Mouse (Mus musculus): ENCODE results near the gene Ift57. TPM values are rescaled to one million over a fixed set of nuclear protein-coding genes. Genes with fewer than 3 reads are reported as not detected.
A peak's percentile ranks its signal among the peaks of the same experiment; 100 is the strongest.

The Ift57 gene
- total and polyA plus RNA-seq, 2 experiments from 2014 or later: 28.5 to 61.4 TPM

DNA sequence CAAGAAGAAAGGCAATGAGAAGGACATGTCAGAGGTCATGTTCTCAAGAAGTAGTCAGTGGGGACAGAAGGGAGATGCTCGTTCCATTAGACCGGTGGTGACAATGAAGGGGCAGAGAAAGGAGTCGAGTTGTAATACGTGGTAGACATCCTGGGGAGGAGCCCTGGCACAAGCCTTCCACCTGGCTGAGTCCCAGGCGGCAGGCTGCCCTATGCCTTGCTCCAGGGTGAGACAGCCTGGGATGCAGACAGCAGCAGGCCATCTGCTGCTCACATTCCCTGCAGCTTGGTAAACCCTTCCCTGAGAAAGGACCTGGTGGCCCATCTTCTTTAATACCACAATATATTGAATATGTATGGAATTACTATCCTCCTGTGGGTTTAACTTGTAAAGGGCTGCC, 22.6 kb downstream of the Ift57 start:
- ATAC-seq: peak; percentile 55; the same call in 1 of the 2 replicates
- TF ChIP-seq CTCF (IDR thresholded peaks at IDR 0.05; ENCODE audit: low read depth): no peak
- Histone ChIP-seq H3K4me2 (ENCODE audit: low read depth) (no peak overlapping the region), H3K9ac (no peak overlapping the region), H3K27ac (ENCODE audit: low read depth, low read length) (no peak overlapping the region), H3K9me3 (ENCODE audit: low read length) (no peaks in the 10 kb centered on the region), H3K4me3 (ENCODE audit: low read depth, low read length) (no peak overlapping the region), H3K4me1 (ENCODE audit: insufficient read depth) (peaks cover 14% of the 10 kb centered on the region; the same call in 1 of the 2 replicates), H3K36me3 (ENCODE audit: insufficient read depth) (no peaks in the 10 kb centered on the region), H3K27me3 (ENCODE audit: insufficient read depth, low read length) (no peaks in the 10 kb centered on the region)
- peak; percentile 29 for DNase-seq
- 38% methylated on average over 5 of the region's 5 CpGs for WGBS

DNA sequence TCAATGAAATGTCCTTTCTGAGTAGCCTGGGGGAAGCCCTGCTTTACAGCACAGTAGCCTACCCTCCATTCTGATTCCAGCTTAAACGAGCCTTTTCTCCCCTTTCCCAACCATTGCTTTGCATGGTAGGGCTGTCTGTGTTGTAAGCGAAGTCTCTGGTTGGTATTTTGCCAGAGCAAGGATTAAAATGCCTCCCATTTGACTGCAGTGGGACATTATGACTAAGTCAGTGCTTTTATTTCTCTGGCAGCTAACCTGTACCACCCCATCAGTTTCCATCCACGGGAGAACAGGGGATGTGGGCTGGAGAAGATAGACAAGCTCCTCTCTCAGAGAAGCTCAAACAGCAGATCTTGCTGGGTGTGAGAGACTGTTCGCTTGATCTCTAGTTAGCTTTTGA, 24.2 kb downstream of the Ift57 start:
- TF ChIP-seq CTCF (IDR thresholded peaks at IDR 0.05; ENCODE audit: low read depth): no peak
- H3K4me2 ChIP-seq (ENCODE audit: low read depth): no peak overlapping the region
- 38% methylated on average over 4 of the region's 4 CpGs for WGBS

DNA sequence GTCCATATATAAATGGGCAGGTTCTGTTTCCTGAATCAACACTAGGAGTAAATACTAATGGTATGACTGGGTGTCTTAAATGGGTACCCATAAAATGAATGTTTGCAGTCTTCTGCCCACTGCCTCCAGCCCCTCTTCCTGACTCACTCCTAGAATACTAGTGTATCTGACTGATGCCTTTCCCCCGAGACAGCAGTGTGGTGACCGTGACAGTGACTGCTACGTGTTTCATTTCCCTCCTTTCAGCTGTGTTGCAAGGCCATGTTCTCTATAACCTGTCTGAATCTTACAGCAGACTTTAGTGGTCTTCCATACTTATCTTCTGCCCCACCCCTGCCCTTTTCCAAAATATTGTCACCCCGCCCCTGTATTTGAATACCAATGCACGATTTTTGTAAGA, 25.2 kb downstream of the Ift57 start:
- ATAC-seq: no peak
- H3K27ac ChIP-seq (ENCODE audit: low read depth, low read length): no peak overlapping the region
- H3K4me3 ChIP-seq (ENCODE audit: low read depth, low read length): no peak overlapping the region
- H3K36me3 ChIP-seq (ENCODE audit: insufficient read depth): no peaks in the 10 kb centered on the region
- WGBS: 81% methylated on average over 5 of the region's 5 CpGs
- no peak for DNase-seq
- no peak for TF ChIP-seq CTCF (IDR thresholded peaks at IDR 0.05; ENCODE audit: low read depth)
- H3K4me2 ChIP-seq (ENCODE audit: low read depth): no peak overlapping the region
- H3K27me3 ChIP-seq (ENCODE audit: insufficient read depth, low read length): no peaks in the 10 kb centered on the region
- H3K4me1 ChIP-seq (ENCODE audit: insufficient read depth): peaks cover 14% of the 10 kb centered on the region; the same call in 1 of the 2 replicates
- no peaks in the 10 kb centered on the region for H3K9me3 ChIP-seq (ENCODE audit: low read length)
- H3K9ac ChIP-seq: no peak overlapping the region

More for the DNA sequence above, 24.2 kb downstream of the Ift57 start:
- ATAC-seq (0 out of 2 replicates have a peak, but pooled peaks have one; percentile 34), DNase-seq (peak; percentile 22)
- H3K4me3 ChIP-seq (ENCODE audit: low read depth, low read length): no peak overlapping the region
- no peaks in the 10 kb centered on the region for H3K9me3 ChIP-seq (ENCODE audit: low read length)
- no peak overlapping the region for H3K9ac ChIP-seq
- no peaks in the 10 kb centered on the region for H3K36me3 ChIP-seq (ENCODE audit: insufficient read depth)
- no peak overlapping the region for H3K27ac ChIP-seq (ENCODE audit: low read depth, low read length)
- no peaks in the 10 kb centered on the region for H3K27me3 ChIP-seq (ENCODE audit: insufficient read depth, low read length)
- H3K4me1 ChIP-seq (ENCODE audit: insufficient read depth): peaks cover 14% of the 10 kb centered on the region; the same call in 1 of the 2 replicates

DNA sequence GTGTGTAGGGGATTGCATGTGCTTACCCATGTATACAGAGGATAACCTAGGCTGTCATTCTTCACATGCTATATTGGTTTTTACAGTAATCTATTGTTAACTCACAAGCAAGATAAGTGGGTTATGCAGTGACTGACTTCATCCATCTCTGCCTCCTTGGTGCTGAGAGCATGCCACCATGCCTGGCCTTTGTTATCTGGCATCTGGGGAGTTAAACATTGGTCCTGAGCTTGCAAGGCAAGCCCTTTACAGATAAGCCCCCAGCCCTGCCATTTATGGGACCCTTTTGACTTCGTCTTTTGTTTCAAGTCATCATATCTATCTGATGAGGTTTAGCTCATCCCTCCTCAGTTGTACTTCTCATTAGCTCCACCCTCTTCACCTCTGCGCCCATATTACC, 25.9 kb downstream of the Ift57 start:
- no peak overlapping the region for H3K9ac ChIP-seq
- H3K4me2 ChIP-seq (ENCODE audit: low read depth): no peak overlapping the region
- no peak overlapping the region for H3K4me3 ChIP-seq (ENCODE audit: low read depth, low read length)
- no peak for DNase-seq
- H3K36me3 ChIP-seq (ENCODE audit: insufficient read depth): no peaks in the 10 kb centered on the region
- H3K9me3 ChIP-seq (ENCODE audit: low read length): no peaks in the 10 kb centered on the region
- H3K4me1 ChIP-seq (ENCODE audit: insufficient read depth): peaks cover 14% of the 10 kb centered on the region; the same call in 1 of the 2 replicates
- no peak overlapping the region for H3K27ac ChIP-seq (ENCODE audit: low read depth, low read length)
- TF ChIP-seq CTCF (IDR thresholded peaks at IDR 0.05; ENCODE audit: low read depth): no peak
- no peaks in the 10 kb centered on the region for H3K27me3 ChIP-seq (ENCODE audit: insufficient read depth, low read length)
- ATAC-seq: no peak
- WGBS: 94% methylated on average over 2 of the region's 2 CpGs

DNA sequence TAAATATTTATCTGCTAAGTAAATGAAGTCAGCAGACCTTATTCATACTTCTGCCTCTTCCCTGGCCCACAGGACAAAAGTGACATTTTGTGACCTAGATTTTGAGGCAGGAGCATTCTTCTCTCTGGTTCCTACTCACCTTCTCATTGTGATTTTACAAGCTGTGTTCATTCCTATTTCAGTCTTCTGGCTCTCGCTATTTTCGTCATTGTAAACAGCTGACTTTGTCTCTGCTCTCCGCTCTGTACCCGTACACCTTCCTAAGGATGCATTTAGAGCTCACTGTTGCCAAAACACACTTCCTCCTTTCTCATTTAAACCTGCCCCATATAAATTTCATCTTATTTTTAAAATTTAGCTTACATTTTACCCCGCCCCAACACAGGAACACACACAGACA, 26.4 kb downstream of the Ift57 start:
- Histone ChIP-seq H3K27me3 (ENCODE audit: insufficient read depth, low read length) (no peaks in the 10 kb centered on the region), H3K27ac (ENCODE audit: low read depth, low read length) (no peak overlapping the region), H3K4me2 (ENCODE audit: low read depth) (no peak overlapping the region), H3K9ac (no peak overlapping the region), H3K9me3 (ENCODE audit: low read length) (no peaks in the 10 kb centered on the region), H3K4me3 (ENCODE audit: low read depth, low read length) (no peak overlapping the region), H3K36me3 (ENCODE audit: insufficient read depth) (no peaks in the 10 kb centered on the region), H3K4me1 (ENCODE audit: insufficient read depth) (peaks cover 14% of the 10 kb centered on the region; the same call in 1 of the 2 replicates)
- WGBS: 74% methylated on average over 5 of the region's 5 CpGs
- DNase-seq (no peak), ATAC-seq (no peak)
- no peak for TF ChIP-seq CTCF (IDR thresholded peaks at IDR 0.05; ENCODE audit: low read depth)

DNA sequence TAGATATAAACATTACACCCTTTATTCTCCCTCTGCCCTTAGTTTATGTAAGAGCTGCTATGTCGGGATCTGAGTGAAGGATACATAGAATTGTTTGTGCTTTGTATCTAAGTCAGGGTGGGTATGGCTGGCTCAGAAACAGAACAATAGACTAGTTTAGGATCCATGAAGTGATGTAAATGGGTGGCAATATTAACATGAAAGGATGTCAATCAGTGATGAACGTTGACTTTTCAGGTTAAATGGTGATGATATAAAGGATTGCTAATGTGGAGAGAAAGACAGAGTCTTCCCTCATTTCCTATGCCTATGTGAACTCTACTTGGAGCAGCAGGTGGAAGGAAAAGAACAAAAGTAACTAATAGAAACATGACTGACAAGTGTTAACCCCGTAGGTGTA, 27.2 kb downstream of the Ift57 start:
- DNase-seq (no peak), ATAC-seq (no peak)
- Histone ChIP-seq H3K9ac (no peak overlapping the region), H3K27me3 (ENCODE audit: insufficient read depth, low read length) (no peaks in the 10 kb centered on the region), H3K36me3 (ENCODE audit: insufficient read depth) (no peaks in the 10 kb centered on the region), H3K4me1 (ENCODE audit: insufficient read depth) (peaks cover 14% of the 10 kb centered on the region; the same call in 1 of the 2 replicates), H3K4me2 (ENCODE audit: low read depth) (no peak overlapping the region), H3K27ac (ENCODE audit: low read depth, low read length) (no peak overlapping the region), H3K9me3 (ENCODE audit: low read length) (no peaks in the 10 kb centered on the region), H3K4me3 (ENCODE audit: low read depth, low read length) (no peak overlapping the region)
- WGBS: 57% methylated on average over 3 of the region's 3 CpGs
- TF ChIP-seq CTCF (IDR thresholded peaks at IDR 0.05; ENCODE audit: low read depth): no peak

DNA sequence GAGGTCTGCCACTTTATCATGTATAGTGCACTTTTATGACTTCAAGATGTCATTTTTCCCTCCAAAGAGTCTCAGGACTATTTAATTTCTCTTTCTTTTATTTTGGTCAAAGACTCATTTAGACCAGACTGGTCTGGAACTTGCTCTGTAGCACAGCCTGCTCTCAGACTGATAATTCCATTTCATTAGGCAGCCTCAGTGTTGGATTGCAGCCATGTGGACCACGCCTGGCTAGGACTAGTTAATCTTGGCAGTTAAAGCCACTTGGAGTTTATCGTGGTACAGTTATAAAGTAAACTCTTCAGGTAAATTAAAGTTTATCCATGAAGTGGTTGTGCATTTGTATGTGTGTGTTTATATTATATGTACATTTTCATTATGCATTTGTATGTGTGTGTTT, 27.7 kb downstream of the Ift57 start:
- no peaks in the 10 kb centered on the region for H3K9me3 ChIP-seq (ENCODE audit: low read length)
- no peak overlapping the region for H3K27ac ChIP-seq (ENCODE audit: low read depth, low read length)
- no peak overlapping the region for H3K9ac ChIP-seq
- H3K27me3 ChIP-seq (ENCODE audit: insufficient read depth, low read length): no peaks in the 10 kb centered on the region
- WGBS: 43% methylated on average over 2 of the region's 2 CpGs
- H3K4me2 ChIP-seq (ENCODE audit: low read depth): no peak overlapping the region
- H3K4me1 ChIP-seq (ENCODE audit: insufficient read depth): peaks cover 12% of the 10 kb centered on the region; the same call in 1 of the 2 replicates
- no peak for TF ChIP-seq CTCF (IDR thresholded peaks at IDR 0.05; ENCODE audit: low read depth)
- ATAC-seq (no peak), DNase-seq (no peak)
- no peaks in the 10 kb centered on the region for H3K36me3 ChIP-seq (ENCODE audit: insufficient read depth)
- no peak overlapping the region for H3K4me3 ChIP-seq (ENCODE audit: low read depth, low read length)

Data from forebrain, postnatal 0 days (tissue).